Mouse (Mus musculus) kidney, embryonic 16.5 days (tissue): Measurements from ENCODE around the gene Mtch2. TPM values are rescaled to one million over a fixed set of nuclear protein-coding genes. Genes with fewer than 3 reads are reported as not detected.

Experiments used
- ATAC-seq: fragments of 200-750 bp; cut with Nextera tagmentation; 2 replicates; pipeline ENCODE4 v1.8.0; 2017; ENCODE audit warnings: moderate TSS enrichment; ENCODE audit not compliant: low FRiP score, low TSS enrichment
- H3K27ac ChIP-seq: fragments of 300-500 bp; sonication (generic); 2 replicates; pipeline ENCODE4 v1.5.1; 2014; ENCODE audit warnings: low read length
- H3K27me3 ChIP-seq: fragments of 300-500 bp; sonication (generic); 2 replicates; pipeline ENCODE4 v1.6.1; 2014; ENCODE audit warnings: low read length, control low read depth, mixed read lengths; ENCODE audit not compliant: insufficient read depth
- H3K36me3 ChIP-seq: fragments of 300-500 bp; sonication (generic); 2 replicates; pipeline ENCODE4 v1.6.1; 2014; ENCODE audit warnings: low read length, control low read depth, mixed read lengths; ENCODE audit not compliant: insufficient read depth
- H3K4me1 ChIP-seq: fragments of 300-500 bp; sonication (generic); 2 replicates; pipeline ENCODE4 v1.6.1; 2014; ENCODE audit warnings: low read length, control low read depth, mixed read lengths; ENCODE audit not compliant: insufficient read depth
- H3K4me2 ChIP-seq: fragments of 300-500 bp; sonication (generic); replicated peaks from 2 replicates; pipeline ENCODE4 v1.6.1; 2014; ENCODE audit warnings: low read depth, low read length
- H3K4me3 ChIP-seq: fragments of 300-500 bp; sonication (generic); 2 replicates; pipeline ENCODE4 v1.5.1; 2014; ENCODE audit warnings: mild to moderate bottlenecking, low read length
- H3K9ac ChIP-seq: fragments of 300-500 bp; sonication (generic); replicated peaks from 2 replicates; pipeline ENCODE4 v1.6.1; 2014; ENCODE audit warnings: low read length
- H3K9me3 ChIP-seq: fragments of 300-500 bp; sonication (generic); 2 replicates; pipeline ENCODE4 v1.6.1; 2016; ENCODE audit warnings: low read length, control low read depth
- WGBS: fragments of 180-500 bp; shearing (Covaris S2); extraction: QIAGEN DNeasy Blood & Tissue Kit; methylation state at CpG from one replicate; pipeline ENCODE4 v1.1.7; 2014; 5-methylcytosine and 5-hydroxymethylcytosine counted together
- polyA plus RNA-seq: library from polyadenylated mRNA; unstranded; fragments of >200 nt; fragmentation: Nextera tagmentation; extraction: Ambion mirVana; gene quantifications from 2 replicates; pipeline ENCODE4 v1.2.1, GENCODE M21; 2015

The Mtch2 gene
- polyA plus RNA-seq, 1 experiment from 2014 or later, result 240 TPM

- Histone ChIP-seq H3K9ac (no peak overlapping the region), H3K4me1 (peaks cover 10% of the 10 kb centered on the region), H3K36me3 (peaks cover 28% of the 10 kb centered on the region), H3K4me3 (peak overlapping the region; percentile 97), H3K4me2 (peak overlapping the region; percentile 66), H3K9me3 (no peaks in the 10 kb centered on the region), H3K27ac (no peak overlapping the region), H3K27me3 (no peaks in the 10 kb centered on the region)
- ATAC-seq, result no peak
- 88% methylated on average over 5 of the region's 5 CpGs for WGBS
Measured at GRCm38 (mm10) chr2:90848331-90848730, 1.4 kb downstream of the Mtch2 start.

GRCm38 (mm10) chr2:90850401-90850800 is 3.4 kb downstream of the Mtch2 start:
- WGBS, result 96% methylated on average over 1 of the region's 1 CpGs
- peaks cover 37% of the 10 kb centered on the region for H3K36me3 ChIP-seq

GRCm38 (mm10) chr2:90861486-90861885 is 14.5 kb downstream of the Mtch2 start:
- no peak overlapping the region for H3K27ac ChIP-seq
- 93% methylated on average over 2 of the region's 2 CpGs for WGBS

More at GRCm38 (mm10) chr2:90850401-90850800, 3.4 kb downstream of the Mtch2 start:
- Histone ChIP-seq H3K4me2 (no peak overlapping the region), H3K4me1 (peaks cover 10% of the 10 kb centered on the region), H3K27ac (no peak overlapping the region), H3K4me3 (no peak overlapping the region), H3K9me3 (no peaks in the 10 kb centered on the region), H3K27me3 (no peaks in the 10 kb centered on the region), H3K9ac (no peak overlapping the region)
- ATAC-seq, result no peak

GRCm38 (mm10) chr2:90864184-90864583 is 17.2 kb downstream of the Mtch2 start:
- no peak for ATAC-seq
- Histone ChIP-seq H3K27me3 (no peaks in the 10 kb centered on the region), H3K27ac (no peak overlapping the region), H3K4me1 (no peaks in the 10 kb centered on the region), H3K36me3 (peaks cover 47% of the 10 kb centered on the region), H3K9ac (no peak overlapping the region), H3K4me2 (no peak overlapping the region), H3K4me3 (no peak overlapping the region), H3K9me3 (no peaks in the 10 kb centered on the region)

More at GRCm38 (mm10) chr2:90861486-90861885, 14.5 kb downstream of the Mtch2 start:
- no peaks in the 10 kb centered on the region for H3K4me1 ChIP-seq
- ATAC-seq, result no peak
- no peaks in the 10 kb centered on the region for H3K9me3 ChIP-seq
- H3K4me3 ChIP-seq, result no peak overlapping the region
- H3K36me3 ChIP-seq, result peaks cover 54% of the 10 kb centered on the region
- H3K9ac ChIP-seq, result no peak overlapping the region
- no peaks in the 10 kb centered on the region for H3K27me3 ChIP-seq
- no peak overlapping the region for H3K4me2 ChIP-seq

- Histone ChIP-seq H3K4me1 (no peaks in the 10 kb centered on the region), H3K27me3 (no peaks in the 10 kb centered on the region), H3K9me3 (no peaks in the 10 kb centered on the region), H3K9ac (no peak overlapping the region), H3K36me3 (peaks cover 39% of the 10 kb centered on the region), H3K27ac (no peak overlapping the region), H3K4me2 (no peak overlapping the region), H3K4me3 (no peak overlapping the region)
- ATAC-seq, result peak; percentile 91
- 25% methylated on average over 3 of the region's 3 CpGs for WGBS
Measured at GRCm38 (mm10) chr2:90866524-90866923, 19.6 kb downstream of the Mtch2 start.

- H3K4me3 ChIP-seq, result no peak overlapping the region
- H3K9me3 ChIP-seq, result no peaks in the 10 kb centered on the region
- 0 out of 2 replicates have a peak, but pooled peaks have one; percentile 22 for ATAC-seq
- H3K4me2 ChIP-seq, result no peak overlapping the region
- no peaks in the 10 kb centered on the region for H3K27me3 ChIP-seq
- WGBS, result 34% methylated on average over 4 of the region's 4 CpGs
- peaks cover 16% of the 10 kb centered on the region for H3K36me3 ChIP-seq
- H3K27ac ChIP-seq, result no peak overlapping the region
- H3K4me1 ChIP-seq, result no peaks in the 10 kb centered on the region
- H3K9ac ChIP-seq, result no peak overlapping the region
Measured at GRCm38 (mm10) chr2:90870136-90870601, 23.2 kb downstream of the Mtch2 start.

GRCm38 (mm10) chr2:90871180-90871961 is 24.4 kb downstream of the Mtch2 start:
- Histone ChIP-seq H3K4me3 (no peak overlapping the region), H3K27me3 (no peaks in the 10 kb centered on the region), H3K4me1 (no peaks in the 10 kb centered on the region), H3K27ac (no peak overlapping the region), H3K36me3 (peaks cover 7% of the 10 kb centered on the region; the same call in 1 of the 2 replicates), H3K4me2 (no peak overlapping the region), H3K9me3 (no peaks in the 10 kb centered on the region), H3K9ac (no peak overlapping the region)
- no peak for ATAC-seq
- 68% methylated on average over 8 of the region's 8 CpGs for WGBS

GRCm38 (mm10) chr2:90874025-90874424 is 27.1 kb downstream of the Mtch2 start:
- H3K4me3 ChIP-seq, result no peak overlapping the region
- ATAC-seq, result no peak
- WGBS, result 90% methylated on average over 1 of the region's 1 CpGs

GRCm38 (mm10) chr2:90875239-90875638 is 28.3 kb downstream of the Mtch2 start:
- WGBS, result 72% methylated on average over 2 of the region's 2 CpGs
- Histone ChIP-seq H3K9me3 (no peaks in the 10 kb centered on the region), H3K36me3 (no peaks in the 10 kb centered on the region), H3K9ac (no peak overlapping the region), H3K27me3 (no peaks in the 10 kb centered on the region), H3K4me3 (no peak overlapping the region), H3K4me1 (no peaks in the 10 kb centered on the region), H3K4me2 (no peak overlapping the region), H3K27ac (no peak overlapping the region)
- ATAC-seq, result no peak

More at GRCm38 (mm10) chr2:90874025-90874424, 27.1 kb downstream of the Mtch2 start:
- H3K4me1 ChIP-seq, result no peaks in the 10 kb centered on the region
- no peaks in the 10 kb centered on the region for H3K9me3 ChIP-seq
- no peaks in the 10 kb centered on the region for H3K27me3 ChIP-seq
- H3K36me3 ChIP-seq, result no peaks in the 10 kb centered on the region
- H3K4me2 ChIP-seq, result no peak overlapping the region
- H3K9ac ChIP-seq, result no peak overlapping the region
- H3K27ac ChIP-seq, result no peak overlapping the region

GRCm38 (mm10) chr2:90877584-90878259 is 30.8 kb downstream of the Mtch2 start:
- 67% methylated on average over 5 of the region's 5 CpGs for WGBS
- Histone ChIP-seq H3K27me3 (no peaks in the 10 kb centered on the region), H3K4me1 (no peaks in the 10 kb centered on the region), H3K4me3 (no peak overlapping the region), H3K4me2 (no peak overlapping the region), H3K9me3 (no peaks in the 10 kb centered on the region), H3K36me3 (no peaks in the 10 kb centered on the region), H3K9ac (no peak overlapping the region), H3K27ac (no peak overlapping the region)
- ATAC-seq, result no peak
